Mouse (Mus musculus): Measurements from ENCODE around the gene Elf2. TPM values are rescaled to one million over a fixed set of nuclear protein-coding genes. Genes with fewer than 3 reads are reported as not detected.

Gene Elf2
- total and polyA plus RNA-seq, 3 experiments = 52.6 to 111 (median 67.8) TPM

DNA sequence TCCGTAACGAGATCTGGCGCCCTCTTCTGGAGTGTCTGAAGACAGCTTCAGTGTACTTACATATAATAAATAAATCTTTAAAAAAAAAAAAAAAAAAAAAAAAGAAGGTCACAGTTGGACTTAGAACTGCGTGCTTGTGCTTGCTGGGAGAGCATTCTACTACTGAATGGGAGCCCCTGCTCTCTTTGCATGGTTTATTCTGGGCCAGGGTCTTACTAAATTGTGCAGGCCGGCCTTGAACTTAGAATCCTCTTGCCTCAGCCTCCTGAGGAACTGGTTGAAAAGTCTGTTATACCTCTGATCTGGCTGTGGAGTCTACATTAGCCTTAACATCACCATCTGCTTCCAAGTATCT, 40.2 kb upstream of the Elf2 start:
- H3K4me1 ChIP-seq (ENCODE audit: insufficient read depth, low read depth, low read length) = peaks cover 36% of the 10 kb centered on the region
- no peaks in the 10 kb centered on the region for H3K27me3 ChIP-seq (ENCODE audit: insufficient read depth, low read length)
- TF ChIP-seq GATA1 (IDR thresholded peaks at IDR 0.05; ENCODE audit: borderline replicate concordance, low read length) (no peak), CTCF (IDR thresholded peaks at IDR 0.05; ENCODE audit: low read depth, low read length) (no peak), POLR2AphosphoS5 (IDR thresholded peaks at IDR 0.05; ENCODE audit: insufficient replicate concordance, low read depth, low read length) (no peak), GATA2 (IDR thresholded peaks at IDR 0.05; ENCODE audit: borderline replicate concordance, low read depth, low read length) (no peak), TAL1 (conservative IDR thresholded peaks at IDR 0.05; ENCODE audit: low read depth, low read length) (no peak)
- no peaks in the 10 kb centered on the region for H3K36me3 ChIP-seq (replicated peaks)
- DNase-seq (ENCODE audit: low spot score) (no peak), ATAC-seq (ENCODE audit: extremely low read depth, insufficient number of reproducible peaks, low FRiP score, poor library complexity, severe bottlenecking) (no peak)
- no peaks in the 10 kb centered on the region for H3K9me3 ChIP-seq (replicated peaks)
- no peak overlapping the region for H3K4me3 ChIP-seq (ENCODE audit: low read depth, low read length)

DNA sequence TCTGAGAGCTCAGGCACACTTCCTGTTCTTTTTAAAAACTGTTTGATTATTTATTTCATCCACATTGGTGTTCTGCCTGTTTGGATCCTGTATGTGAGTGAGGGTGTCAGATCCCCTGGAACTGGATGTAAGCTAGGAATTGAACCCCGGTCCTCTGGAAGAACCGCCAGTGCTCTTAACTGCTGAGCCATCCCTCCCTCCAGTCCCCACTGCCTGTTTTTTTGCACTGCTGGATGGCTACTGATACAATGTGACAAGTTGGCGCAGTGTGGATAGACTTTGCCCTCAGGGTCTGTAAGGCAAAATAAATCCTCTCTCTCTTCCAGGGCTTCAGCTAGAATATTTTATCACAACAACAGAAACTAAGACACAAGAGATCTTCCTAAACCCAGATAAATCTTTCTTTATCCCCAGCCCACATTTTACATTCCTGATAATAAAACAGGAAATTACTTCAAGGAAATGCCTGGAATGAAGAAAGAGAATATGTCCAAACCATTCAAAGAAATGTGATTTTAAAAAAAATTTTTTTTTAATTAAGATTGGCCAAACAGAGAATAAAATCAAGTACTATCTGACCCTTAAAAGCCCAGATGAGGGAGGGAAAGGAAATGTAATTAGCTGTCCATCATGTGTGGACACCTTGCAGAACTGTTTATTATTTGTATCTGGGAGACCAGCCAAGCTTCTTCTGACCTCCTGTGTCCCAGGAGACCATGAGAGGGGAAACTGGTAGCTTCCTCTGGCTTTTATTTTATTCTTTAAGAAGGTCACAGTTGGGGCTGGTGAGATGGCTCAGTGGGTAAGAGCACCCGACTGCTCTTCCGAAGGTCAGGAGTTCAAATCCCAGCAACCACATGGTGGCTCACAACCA, 39.6 kb upstream of the Elf2 start:
- no peak for ATAC-seq (ENCODE audit: extremely low read depth, insufficient number of reproducible peaks, low FRiP score, poor library complexity, severe bottlenecking)
- no peak for TF ChIP-seq POLR2AphosphoS5 (IDR thresholded peaks at IDR 0.05; ENCODE audit: insufficient replicate concordance, low read depth, low read length)
- TF ChIP-seq GATA2 (IDR thresholded peaks at IDR 0.05; ENCODE audit: borderline replicate concordance, low read depth, low read length) = no peak
- TF ChIP-seq CTCF (IDR thresholded peaks at IDR 0.05; ENCODE audit: low read depth, low read length) = no peak
- no peak for TF ChIP-seq TAL1 (conservative IDR thresholded peaks at IDR 0.05; ENCODE audit: low read depth, low read length)
- no peak for TF ChIP-seq GATA1 (IDR thresholded peaks at IDR 0.05; ENCODE audit: borderline replicate concordance, low read length)

DNA sequence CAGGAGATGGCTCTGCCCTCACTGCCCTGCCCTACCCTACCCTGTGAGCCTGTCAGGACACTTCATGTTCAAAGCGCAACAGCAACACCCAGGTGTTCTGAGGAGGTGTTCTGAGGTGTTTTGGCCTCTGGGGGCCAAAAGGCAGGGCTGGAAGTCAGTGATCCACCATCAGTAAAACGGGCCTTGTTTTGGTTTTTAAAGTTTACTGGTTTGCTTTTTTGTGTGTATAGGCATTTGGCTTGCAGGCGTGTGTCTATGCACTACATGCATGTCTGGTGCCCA, 38.1 kb upstream of the Elf2 start:
- Histone ChIP-seq H3K4me1 (ENCODE audit: insufficient read depth, low read depth, low read length) (peaks cover 39% of the 10 kb centered on the region), H3K27me3 (ENCODE audit: insufficient read depth, low read length) (no peaks in the 10 kb centered on the region), H3K36me3 (replicated peaks) (no peaks in the 10 kb centered on the region), H3K9me3 (replicated peaks) (peaks cover 3% of the 10 kb centered on the region; the same call in 1 of the 2 replicates), H3K4me3 (ENCODE audit: low read depth, low read length) (no peak overlapping the region)
- TF ChIP-seq CTCF (IDR thresholded peaks at IDR 0.05; ENCODE audit: low read depth, low read length) = no peak
- DNase-seq (ENCODE audit: low spot score) = no peak
- no peak for ATAC-seq (ENCODE audit: extremely low read depth, insufficient number of reproducible peaks, low FRiP score, poor library complexity, severe bottlenecking)

More for the DNA sequence above, 39.6 kb upstream of the Elf2 start:
- Histone ChIP-seq H3K36me3 (replicated peaks) (no peaks in the 10 kb centered on the region), H3K4me1 (ENCODE audit: insufficient read depth, low read depth, low read length) (peaks cover 41% of the 10 kb centered on the region), H3K27me3 (ENCODE audit: insufficient read depth, low read length) (no peaks in the 10 kb centered on the region), H3K9me3 (replicated peaks) (no peaks in the 10 kb centered on the region), H3K4me3 (ENCODE audit: low read depth, low read length) (no peak overlapping the region)
- no peak for DNase-seq (ENCODE audit: low spot score)

DNA sequence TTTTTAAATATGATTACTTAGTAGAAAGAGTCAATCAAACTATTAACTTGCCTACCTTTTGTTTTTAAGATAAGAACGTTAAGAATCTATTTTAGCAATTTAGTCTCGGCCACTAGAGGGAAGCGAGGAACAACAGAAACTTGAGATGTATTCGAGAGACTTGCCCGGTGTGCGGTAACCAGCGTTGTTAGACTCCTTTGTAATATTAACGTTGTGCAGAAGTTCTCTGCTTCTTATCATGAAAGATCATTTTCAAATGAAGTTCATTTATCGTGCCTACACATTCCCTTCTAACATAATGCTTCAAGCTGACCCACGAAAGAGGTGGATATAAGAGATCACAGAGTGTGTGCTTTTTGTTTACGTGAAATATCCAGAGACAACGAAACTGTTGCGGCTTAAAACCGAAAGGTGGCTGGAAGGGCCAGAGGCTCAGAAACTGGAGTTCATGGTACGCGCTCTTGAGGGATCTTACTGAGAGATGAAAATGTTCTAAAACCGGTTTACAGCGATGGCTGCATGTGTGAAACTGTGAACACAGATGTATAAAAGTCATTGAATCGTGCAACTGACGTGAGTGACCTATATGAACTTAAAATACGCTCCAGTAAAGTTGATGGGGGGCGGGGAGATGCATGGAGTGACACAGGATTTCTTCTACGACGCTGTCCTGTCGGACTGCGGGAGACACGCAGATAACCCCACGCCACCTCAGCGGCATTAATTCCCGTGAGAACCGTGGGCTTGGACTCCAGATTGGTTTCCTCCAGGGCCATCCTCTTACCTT, 37.6 kb upstream of the Elf2 start:
- ATAC-seq (ENCODE audit: extremely low read depth, insufficient number of reproducible peaks, low FRiP score, poor library complexity, severe bottlenecking) (no peak), DNase-seq (ENCODE audit: low spot score) (no peak)
- TF ChIP-seq GATA1 (IDR thresholded peaks at IDR 0.05; ENCODE audit: borderline replicate concordance, low read length) = no peak
- TF ChIP-seq POLR2AphosphoS5 (IDR thresholded peaks at IDR 0.05; ENCODE audit: insufficient replicate concordance, low read depth, low read length) = no peak
- no peak for TF ChIP-seq GATA2 (IDR thresholded peaks at IDR 0.05; ENCODE audit: borderline replicate concordance, low read depth, low read length)
- no peak; the same call in 1 of the 2 replicates for TF ChIP-seq CTCF (IDR thresholded peaks at IDR 0.05; ENCODE audit: low read depth, low read length)
- no peak for TF ChIP-seq TAL1 (conservative IDR thresholded peaks at IDR 0.05; ENCODE audit: low read depth, low read length)
- Histone ChIP-seq H3K36me3 (replicated peaks) (no peaks in the 10 kb centered on the region), H3K4me1 (ENCODE audit: insufficient read depth, low read depth, low read length) (peaks cover 42% of the 10 kb centered on the region), H3K4me3 (ENCODE audit: low read depth, low read length) (no peak overlapping the region; the same call in 1 of the 2 replicates), H3K27me3 (ENCODE audit: insufficient read depth, low read length) (no peaks in the 10 kb centered on the region), H3K9me3 (replicated peaks) (peaks cover 3% of the 10 kb centered on the region; the same call in 1 of the 2 replicates)

DNA sequence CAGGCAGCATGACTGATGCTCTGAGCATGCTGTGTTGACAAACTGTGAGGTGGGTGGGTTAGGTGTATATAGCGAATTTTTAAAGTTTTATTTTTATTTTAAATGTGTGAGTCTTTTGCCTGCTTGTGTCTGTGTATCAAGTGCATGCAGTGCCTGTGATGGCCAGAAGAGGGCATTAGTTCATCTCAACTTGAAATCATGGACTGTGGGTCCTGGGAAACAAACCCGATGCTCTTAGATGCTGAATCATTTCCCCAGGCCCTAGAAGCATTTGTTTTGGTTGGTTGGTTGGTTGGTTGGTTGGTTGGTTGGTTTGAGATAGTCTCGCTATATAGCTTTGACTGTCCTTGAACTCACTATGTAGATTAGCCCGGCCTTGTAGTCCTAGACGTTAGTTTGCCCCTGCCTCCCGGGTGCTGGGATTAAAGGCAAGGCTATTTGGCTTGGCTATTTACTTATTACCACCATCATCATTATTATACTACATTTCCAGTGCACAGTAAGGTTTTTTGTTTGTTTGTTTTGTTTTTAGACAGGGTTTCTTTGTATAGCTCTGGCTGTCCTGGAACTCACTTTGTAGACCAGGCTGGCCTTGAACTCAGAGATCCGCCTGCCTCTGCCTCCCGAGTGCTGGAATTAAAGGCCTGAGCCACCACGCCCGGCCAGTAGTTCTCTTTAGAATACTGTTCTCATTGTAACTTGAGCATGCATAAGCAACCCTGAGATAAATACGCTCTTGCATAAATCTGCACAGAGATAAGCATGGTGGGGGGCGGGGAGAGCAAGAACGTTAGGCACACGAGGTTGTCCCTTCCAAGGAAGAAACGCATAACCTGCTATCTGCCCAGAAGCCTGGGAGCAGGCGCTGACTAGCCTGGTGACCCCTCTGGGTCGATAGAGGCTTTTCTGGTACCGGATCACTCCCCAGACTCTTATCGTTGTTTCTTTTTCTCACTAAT, 35.1 kb upstream of the Elf2 start:
- Histone ChIP-seq H3K27me3 (ENCODE audit: insufficient read depth, low read length) (no peaks in the 10 kb centered on the region), H3K9me3 (replicated peaks) (peaks cover 3% of the 10 kb centered on the region; the same call in 1 of the 2 replicates), H3K4me3 (ENCODE audit: low read depth, low read length) (no peak overlapping the region; the same call in 1 of the 2 replicates), H3K36me3 (replicated peaks) (no peaks in the 10 kb centered on the region), H3K4me1 (ENCODE audit: insufficient read depth, low read depth, low read length) (peaks cover 53% of the 10 kb centered on the region)
- TF ChIP-seq CTCF (IDR thresholded peaks at IDR 0.05; ENCODE audit: low read depth, low read length) = 0 out of 2 replicates have a peak, but pooled peaks have one; percentile 25
- TF ChIP-seq POLR2AphosphoS5 (IDR thresholded peaks at IDR 0.05; ENCODE audit: insufficient replicate concordance, low read depth, low read length) = no peak
- no peak for TF ChIP-seq TAL1 (conservative IDR thresholded peaks at IDR 0.05; ENCODE audit: low read depth, low read length)
- TF ChIP-seq GATA1 (IDR thresholded peaks at IDR 0.05; ENCODE audit: borderline replicate concordance, low read length) = no peak
- ATAC-seq (ENCODE audit: extremely low read depth, insufficient number of reproducible peaks, low FRiP score, poor library complexity, severe bottlenecking) (peak; percentile 68), DNase-seq (ENCODE audit: low spot score) (no peak)

All from G1E (cell line).